Mouse (Mus musculus): ENCODE measurements at regions not wholly inside any gene's neighbourhood (a gene's known extent, or its start where the extent isn't known, plus 50 kb on each side); places are given as distances from the start of the nearest gene placed in this dataset.

DNA sequence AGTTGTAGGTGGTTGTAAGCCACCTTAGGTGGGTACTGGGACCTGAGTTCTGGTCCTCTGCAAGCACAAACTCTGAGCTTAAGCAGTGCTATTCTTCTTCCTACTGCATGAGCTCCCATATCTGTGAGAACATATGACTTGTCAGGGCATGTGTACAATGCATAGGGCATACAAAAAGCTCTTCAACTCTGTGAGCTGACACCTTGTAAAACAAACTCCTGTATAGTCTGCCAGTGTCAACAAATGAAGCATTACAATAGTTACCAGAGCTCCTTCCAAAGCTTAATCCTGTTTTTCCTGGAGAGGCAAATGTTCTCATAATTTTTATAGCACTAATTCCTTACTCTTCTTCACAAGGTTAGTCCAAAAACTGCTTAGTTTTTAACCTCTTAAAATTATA lies 62.4 kb upstream of the Vtcn1 start:
- no peak overlapping the region for H3K27ac ChIP-seq (replicated peaks; ENCODE audit: low read depth, low read length)
- TF ChIP-seq POLR2A (IDR thresholded peaks at IDR 0.05; ENCODE audit: borderline replicate concordance, extremely low read depth, insufficient read depth, insufficient read length), result no peak
- H3K4me3 ChIP-seq (replicated peaks; ENCODE audit: low read length), result no peak overlapping the region
- DNase-seq (ENCODE audit: low spot score), result no peak
- H3K27me3 ChIP-seq (ENCODE audit: control insufficient read depth, insufficient read depth, low read length), result no peaks in the 10 kb centered on the region
- no peak for ATAC-seq (ENCODE audit: low FRiP score, low read depth)
- no peak overlapping the region for H3K9ac ChIP-seq (ENCODE audit: low read depth, low read length, severe bottlenecking)
- no peak overlapping the region for H3K4me2 ChIP-seq (replicated peaks; ENCODE audit: low read depth, low read length, severe bottlenecking)
- H3K9me3 ChIP-seq (ENCODE audit: control insufficient read depth, low read length), result no peaks in the 10 kb centered on the region
- H3K4me1 ChIP-seq (ENCODE audit: control insufficient read depth, insufficient read depth, low read length), result no peaks in the 10 kb centered on the region
- H3K36me3 ChIP-seq (ENCODE audit: control insufficient read depth, insufficient read depth, low read length), result no peaks in the 10 kb centered on the region

DNA sequence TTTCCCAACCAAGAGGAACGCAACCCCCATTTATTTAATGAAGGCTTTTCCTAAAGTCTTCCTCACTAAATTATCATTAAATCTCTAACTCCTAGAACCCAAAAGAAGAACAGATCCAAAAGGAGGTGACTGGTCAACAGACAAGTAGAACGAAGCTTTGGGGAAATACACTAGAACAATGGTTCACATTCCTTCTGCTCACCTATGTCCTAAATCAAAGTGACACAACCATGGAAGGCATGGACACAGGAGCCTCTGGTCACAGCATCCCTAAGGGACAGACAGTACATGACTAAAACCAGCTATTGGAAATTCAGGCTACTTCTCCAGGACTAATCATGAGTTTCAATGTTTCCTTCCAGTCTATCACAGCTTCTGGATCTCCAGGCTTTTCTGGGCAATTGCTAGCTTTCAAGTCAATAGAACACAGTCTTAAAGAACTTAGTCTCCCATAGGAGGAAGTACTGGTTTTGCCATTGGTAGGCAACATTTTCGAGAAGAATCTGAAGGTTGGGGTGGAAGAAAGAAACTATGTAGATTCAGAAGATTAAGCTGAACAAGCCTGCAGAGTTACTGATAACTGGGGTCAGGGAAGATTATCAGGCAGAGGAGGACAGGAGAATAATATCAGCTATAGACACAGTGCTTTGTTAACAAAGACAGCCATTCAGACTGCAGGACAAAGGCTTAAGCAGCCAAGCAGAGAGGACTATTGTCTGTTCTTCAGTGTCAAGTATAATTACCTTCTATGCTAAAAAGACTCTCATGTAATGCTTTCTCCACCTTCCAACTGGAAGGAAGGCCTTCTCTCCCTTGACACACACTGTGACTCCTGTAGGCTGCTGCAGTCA lies 65.9 kb upstream of the Vtcn1 start:
- WGBS, result 86% methylated on average over 3 of the region's 3 CpGs
- Histone ChIP-seq H3K9me3 (ENCODE audit: control insufficient read depth, low read length) (no peaks in the 10 kb centered on the region), H3K9ac (ENCODE audit: low read depth, low read length, severe bottlenecking) (no peak overlapping the region), H3K4me2 (replicated peaks; ENCODE audit: low read depth, low read length, severe bottlenecking) (no peak overlapping the region), H3K27ac (replicated peaks; ENCODE audit: low read depth, low read length) (no peak overlapping the region), H3K36me3 (ENCODE audit: control insufficient read depth, insufficient read depth, low read length) (no peaks in the 10 kb centered on the region), H3K4me3 (replicated peaks; ENCODE audit: low read length) (no peak overlapping the region), H3K4me1 (ENCODE audit: control insufficient read depth, insufficient read depth, low read length) (no peaks in the 10 kb centered on the region), H3K27me3 (ENCODE audit: control insufficient read depth, insufficient read depth, low read length) (no peaks in the 10 kb centered on the region)
- no peak for TF ChIP-seq POLR2A (IDR thresholded peaks at IDR 0.05; ENCODE audit: borderline replicate concordance, extremely low read depth, insufficient read depth, insufficient read length)
- no peak for ATAC-seq (ENCODE audit: low FRiP score, low read depth)
- no peak for DNase-seq (ENCODE audit: low spot score)

DNA sequence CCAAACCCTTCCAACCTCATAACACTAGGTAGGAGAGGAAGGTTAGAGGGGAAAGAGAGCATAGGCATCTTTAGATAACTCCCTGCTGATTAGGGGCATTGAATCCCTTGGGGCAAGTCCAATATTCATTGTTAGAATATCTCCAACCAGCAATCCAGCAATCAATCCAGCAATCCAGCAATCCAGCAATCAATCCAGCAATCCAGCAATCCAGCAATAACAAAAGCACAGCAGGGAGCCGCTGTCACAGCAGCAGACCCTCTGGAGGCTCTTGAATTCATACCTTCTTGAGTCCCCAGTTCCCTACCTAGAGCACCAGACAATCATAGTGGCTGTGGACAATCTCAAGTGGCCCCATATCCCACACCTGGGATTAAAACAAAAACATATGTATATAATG lies 69.4 kb upstream of the Man1a2 start:
- no peaks in the 10 kb centered on the region for H3K9me3 ChIP-seq (ENCODE audit: control insufficient read depth, low read length)
- H3K4me2 ChIP-seq (replicated peaks; ENCODE audit: low read depth, low read length, severe bottlenecking), result no peak overlapping the region
- no peak overlapping the region for H3K9ac ChIP-seq (ENCODE audit: low read depth, low read length, severe bottlenecking)
- ATAC-seq (ENCODE audit: low FRiP score, low read depth) (no peak), DNase-seq (ENCODE audit: low spot score) (no peak)
- H3K36me3 ChIP-seq (ENCODE audit: control insufficient read depth, insufficient read depth, low read length), result no peaks in the 10 kb centered on the region
- no peaks in the 10 kb centered on the region for H3K27me3 ChIP-seq (ENCODE audit: control insufficient read depth, insufficient read depth, low read length)
- H3K27ac ChIP-seq (replicated peaks; ENCODE audit: low read depth, low read length), result no peak overlapping the region
- H3K4me1 ChIP-seq (ENCODE audit: control insufficient read depth, insufficient read depth, low read length), result no peaks in the 10 kb centered on the region
- H3K4me3 ChIP-seq (replicated peaks; ENCODE audit: low read length), result no peak overlapping the region
- WGBS, result 71% methylated on average over 1 of the region's 1 CpGs
- TF ChIP-seq POLR2A (IDR thresholded peaks at IDR 0.05; ENCODE audit: borderline replicate concordance, extremely low read depth, insufficient read depth, insufficient read length), result no peak

GRCm38 (mm10) chr3:100751211-100751610 lies 65.9 kb upstream of the Man1a2 start:
- TF ChIP-seq POLR2A (IDR thresholded peaks at IDR 0.05; ENCODE audit: borderline replicate concordance, extremely low read depth, insufficient read depth, insufficient read length), result no peak
- Histone ChIP-seq H3K36me3 (ENCODE audit: control insufficient read depth, insufficient read depth, low read length) (no peaks in the 10 kb centered on the region), H3K27me3 (ENCODE audit: control insufficient read depth, insufficient read depth, low read length) (no peaks in the 10 kb centered on the region), H3K9me3 (ENCODE audit: control insufficient read depth, low read length) (no peaks in the 10 kb centered on the region), H3K4me1 (ENCODE audit: control insufficient read depth, insufficient read depth, low read length) (no peaks in the 10 kb centered on the region), H3K9ac (ENCODE audit: low read depth, low read length, severe bottlenecking) (no peak overlapping the region), H3K4me2 (replicated peaks; ENCODE audit: low read depth, low read length, severe bottlenecking) (no peak overlapping the region), H3K4me3 (replicated peaks; ENCODE audit: low read length) (no peak overlapping the region), H3K27ac (replicated peaks; ENCODE audit: low read depth, low read length) (no peak overlapping the region)
- DNase-seq (ENCODE audit: low spot score), result no peak
- no peak for ATAC-seq (ENCODE audit: low FRiP score, low read depth)
- WGBS, result 80% methylated on average over 1 of the region's 1 CpGs

- ATAC-seq (ENCODE audit: low FRiP score, low read depth) (no peak), DNase-seq (ENCODE audit: low spot score) (no peak)
- Histone ChIP-seq H3K36me3 (ENCODE audit: control insufficient read depth, insufficient read depth, low read length) (no peaks in the 10 kb centered on the region), H3K4me1 (ENCODE audit: control insufficient read depth, insufficient read depth, low read length) (no peaks in the 10 kb centered on the region), H3K27me3 (ENCODE audit: control insufficient read depth, insufficient read depth, low read length) (no peaks in the 10 kb centered on the region), H3K9me3 (ENCODE audit: control insufficient read depth, low read length) (no peaks in the 10 kb centered on the region), H3K4me2 (replicated peaks; ENCODE audit: low read depth, low read length, severe bottlenecking) (no peak overlapping the region), H3K9ac (ENCODE audit: low read depth, low read length, severe bottlenecking) (no peak overlapping the region), H3K27ac (replicated peaks; ENCODE audit: low read depth, low read length) (no peak overlapping the region), H3K4me3 (replicated peaks; ENCODE audit: low read length) (no peak overlapping the region)
- TF ChIP-seq POLR2A (IDR thresholded peaks at IDR 0.05; ENCODE audit: borderline replicate concordance, extremely low read depth, insufficient read depth, insufficient read length), result no peak
- 86% methylated on average over 6 of the region's 6 CpGs for WGBS
These were observed 63.4 kb upstream of the Man1a2 start for GRCm38 (mm10) chr3:100748727-100749126.
